Mouse (Mus musculus) gastrocnemius, adult 8-10 months (tissue): Measurements from ENCODE around the gene Gm45623. TPM values are rescaled to one million over a fixed set of nuclear protein-coding genes. Genes with fewer than 3 reads are reported as not detected.

ENCODE experiments used
- DNase-seq, 2 experiments: peaks; one replicate each; pipeline ENCODE4 v3.0.0; 2022; ENCODE audit warnings: low spot score in 2 of 2
- total RNA-seq, 4 experiments: library from RNA; stranded (reverse); gene quantifications; 2 replicates each; pipeline ENCODE4 v1.2.4; 2022

Gm45623 gene
- total RNA-seq = not detected

DNA sequence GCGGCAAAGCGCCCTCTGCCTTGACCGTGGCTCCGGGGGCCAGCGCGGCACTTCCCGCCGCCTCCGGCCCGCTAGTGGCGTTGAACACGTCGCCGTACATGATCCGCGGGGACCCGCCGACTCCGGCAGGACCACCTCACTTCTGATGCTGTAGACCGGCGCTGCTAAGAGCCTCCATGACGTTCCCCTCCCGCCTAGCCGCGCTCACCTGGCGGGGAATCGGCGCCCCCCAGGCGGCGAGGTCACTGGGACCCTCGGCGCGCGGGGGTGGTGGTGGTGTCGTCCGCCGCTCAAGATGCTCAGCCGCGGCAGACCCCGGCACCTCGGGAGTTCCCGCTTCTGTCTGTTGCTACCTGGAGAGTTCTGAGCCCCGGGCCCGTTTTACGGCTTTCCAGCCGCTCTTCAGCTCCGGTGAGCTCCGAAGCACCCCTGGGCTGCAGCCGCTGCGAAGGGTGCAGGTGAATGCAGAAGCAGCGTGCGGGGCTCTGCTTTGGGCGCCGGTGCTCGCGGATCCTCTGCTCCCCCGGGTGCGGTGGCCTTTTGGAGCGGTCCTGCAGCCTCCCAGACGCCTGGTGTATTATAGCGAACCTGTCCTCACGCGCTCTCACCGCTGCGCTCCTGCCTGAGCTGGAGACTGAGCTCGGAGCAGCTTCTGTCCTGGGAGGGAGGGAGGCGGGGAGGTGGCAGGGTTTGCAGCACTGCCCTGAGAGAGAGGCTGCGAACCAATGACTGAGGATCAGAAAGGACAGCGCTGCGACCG is at the start of gene Gm45623:
Gm45623 (minus strand) TSS at position 636 of the 760 bp plus-strand sequence.
- DNase-seq = no peak

DNA sequence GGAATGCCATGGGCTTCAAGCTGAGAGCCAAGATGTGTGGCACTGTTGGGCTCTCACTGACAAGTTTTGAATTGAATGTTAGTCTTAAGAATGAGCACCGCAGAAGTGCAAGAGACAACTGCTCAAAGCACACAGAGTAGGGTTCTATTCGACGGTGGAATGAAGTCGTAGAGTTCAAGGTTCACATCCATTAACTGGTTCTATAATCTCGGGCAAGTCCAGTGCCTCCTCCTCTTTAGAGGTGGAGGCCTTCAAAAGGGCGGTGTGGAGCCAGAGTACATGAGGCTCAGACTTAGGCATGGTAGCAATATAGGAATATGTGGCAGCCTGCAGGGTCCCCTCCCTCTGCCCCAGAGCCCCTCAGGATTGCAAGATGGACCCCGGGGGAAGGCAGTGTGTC is 43.8 kb upstream of the Gm45623 start:
- DNase-seq = no peak

DNA sequence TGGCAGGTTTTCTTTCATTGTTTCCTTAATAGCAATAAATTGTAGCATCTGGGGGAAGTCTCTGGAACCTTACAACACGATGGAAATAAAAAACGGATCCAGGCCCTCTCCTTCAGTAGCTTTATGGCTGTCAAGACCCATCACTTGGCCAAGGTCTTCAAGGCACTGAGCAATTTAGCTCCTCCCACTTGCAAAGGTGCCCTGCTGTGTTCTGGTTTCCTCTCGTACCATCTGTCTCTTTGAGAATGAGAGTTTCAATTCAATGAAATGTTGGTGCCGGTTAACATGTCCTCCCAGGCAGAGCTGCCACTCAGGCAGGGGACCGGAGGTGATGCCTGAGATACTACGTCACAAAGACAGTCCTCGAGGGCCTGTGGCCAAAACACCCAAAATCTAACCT is 41.9 kb upstream of the Gm45623 start:
- no peak for DNase-seq

DNA sequence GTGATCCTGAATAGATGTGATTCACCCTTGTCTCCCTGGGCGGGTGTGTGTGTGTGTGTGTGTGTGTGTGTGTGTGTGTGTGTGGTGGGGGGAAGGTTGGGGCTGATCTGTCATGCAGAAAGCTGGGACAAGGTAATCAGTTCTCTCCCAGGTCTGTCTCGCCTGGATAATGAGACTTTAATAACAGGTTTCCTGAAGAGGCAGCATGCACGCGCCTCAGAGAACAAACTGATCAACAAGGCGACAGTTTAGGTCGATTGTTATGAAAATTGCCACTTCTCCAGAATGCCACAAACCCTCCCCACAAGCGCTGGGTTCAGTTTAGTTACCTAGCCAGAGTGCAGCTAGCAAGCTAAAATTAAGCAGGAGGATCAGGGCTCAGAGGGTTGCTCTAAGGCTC is 40.8 kb upstream of the Gm45623 start:
- DNase-seq = no peak

DNA sequence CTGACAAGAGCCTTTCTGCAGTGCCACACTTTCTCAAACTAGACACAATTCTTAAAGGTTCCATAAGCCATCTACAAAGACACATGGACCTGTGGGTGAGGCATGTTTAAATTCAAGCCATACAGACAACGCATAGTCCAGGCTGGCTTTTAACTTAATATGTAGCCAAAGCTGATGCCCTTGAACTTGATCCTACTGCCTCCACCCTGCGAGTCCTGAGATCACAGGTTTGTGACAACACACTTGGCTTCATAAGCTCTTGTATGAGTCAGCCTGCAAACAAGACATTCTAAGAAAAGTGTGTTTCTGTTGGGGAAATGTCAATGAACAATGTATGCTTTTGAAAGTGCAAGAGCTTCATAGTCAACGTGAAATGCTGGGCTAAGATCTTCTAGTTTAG is 39.2 kb upstream of the Gm45623 start:
- DNase-seq = no peak

DNA sequence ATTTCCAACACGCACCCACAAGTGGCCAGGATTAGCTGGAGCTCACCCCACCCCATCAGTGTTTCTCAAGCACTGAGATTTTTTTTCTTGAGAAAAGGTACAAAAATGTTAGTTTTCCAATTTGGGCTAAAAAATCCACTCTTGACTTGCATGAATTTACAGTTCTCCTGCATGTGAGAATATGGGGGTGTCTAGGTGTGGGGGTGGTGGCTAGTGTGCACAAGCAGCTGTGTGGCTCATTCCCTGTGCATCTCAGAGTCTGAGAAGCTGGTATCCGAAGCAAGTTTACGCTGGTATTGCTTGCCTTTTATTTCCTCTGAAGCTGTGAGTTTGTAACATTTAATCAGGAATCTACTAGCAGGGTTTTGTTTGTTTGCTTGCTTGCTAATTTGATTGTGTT is 37.1 kb upstream of the Gm45623 start:
- no peak for DNase-seq

DNA sequence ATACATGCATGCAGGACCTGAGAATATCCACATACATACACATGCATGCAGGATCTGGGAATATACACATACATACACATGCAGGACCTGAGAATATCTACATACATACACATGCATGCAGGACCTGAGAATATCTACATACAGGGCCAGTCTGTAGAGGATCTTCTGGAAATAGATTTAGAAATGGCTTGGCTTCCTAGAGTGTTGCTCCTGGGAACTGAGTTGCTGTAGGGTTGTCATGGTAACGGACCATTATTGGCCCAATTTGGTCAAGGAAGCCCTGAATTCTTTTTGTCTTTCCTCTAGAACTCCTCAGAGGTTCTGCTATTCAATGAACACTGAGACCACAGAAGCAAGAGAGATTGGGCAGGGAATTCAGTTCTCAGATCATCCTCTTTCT is 29.0 kb upstream of the Gm45623 start:
- no peak for DNase-seq

DNA sequence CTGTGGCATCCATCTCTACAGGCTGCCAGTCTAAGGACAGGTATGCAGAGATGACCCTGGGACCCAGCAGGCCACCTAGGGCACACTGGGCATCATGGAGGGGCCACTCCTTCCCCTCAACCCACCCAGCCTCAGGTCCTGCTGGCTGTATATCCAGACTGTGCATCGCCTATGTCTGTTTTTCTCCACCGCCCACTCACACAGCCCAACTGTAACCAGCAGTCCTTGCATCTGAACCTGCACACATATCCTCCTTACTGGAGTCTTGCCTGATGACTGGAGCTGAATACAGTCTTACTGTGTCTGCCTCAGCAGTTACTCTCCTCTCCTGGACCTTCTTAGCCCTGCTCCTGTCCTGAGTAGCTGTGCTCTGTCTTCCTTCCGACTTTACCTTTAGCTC is 28.1 kb upstream of the Gm45623 start:
- no peak for DNase-seq

DNA sequence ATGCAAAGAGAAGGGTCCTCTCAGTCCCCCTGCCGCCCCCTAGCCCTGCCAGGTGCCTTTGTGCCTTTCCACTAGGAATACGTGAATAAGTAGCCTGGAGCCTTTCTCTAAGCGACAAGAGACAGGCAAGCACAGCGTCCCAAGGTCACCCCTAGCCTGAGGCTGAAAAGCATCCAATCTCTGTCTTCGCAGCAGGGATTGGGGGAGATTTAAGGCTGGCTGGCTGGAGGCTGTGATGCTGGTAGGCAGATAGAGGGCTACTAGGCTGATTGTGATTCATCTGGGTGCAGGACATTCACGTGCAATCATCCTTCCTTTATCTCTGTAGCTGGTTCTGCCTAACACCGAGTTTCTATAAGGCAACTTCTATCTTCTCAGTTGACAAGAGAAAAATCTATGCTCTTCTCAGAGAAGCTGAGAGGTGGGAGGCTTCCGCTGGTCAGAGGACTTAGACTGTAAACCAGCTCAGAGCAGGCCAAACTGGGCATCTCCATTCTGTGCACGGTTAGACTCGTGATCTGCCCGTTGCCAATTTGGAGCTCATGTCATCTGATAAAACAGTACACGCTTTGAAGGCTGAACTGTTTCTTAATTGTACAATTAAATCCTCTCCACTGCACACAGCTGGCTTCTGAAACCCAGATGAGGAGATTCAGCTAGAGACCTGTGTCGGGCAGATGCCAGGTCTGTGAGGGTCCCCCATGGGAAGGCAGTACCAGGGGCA is 27.3 kb upstream of the Gm45623 start:
- no peak for DNase-seq

DNA sequence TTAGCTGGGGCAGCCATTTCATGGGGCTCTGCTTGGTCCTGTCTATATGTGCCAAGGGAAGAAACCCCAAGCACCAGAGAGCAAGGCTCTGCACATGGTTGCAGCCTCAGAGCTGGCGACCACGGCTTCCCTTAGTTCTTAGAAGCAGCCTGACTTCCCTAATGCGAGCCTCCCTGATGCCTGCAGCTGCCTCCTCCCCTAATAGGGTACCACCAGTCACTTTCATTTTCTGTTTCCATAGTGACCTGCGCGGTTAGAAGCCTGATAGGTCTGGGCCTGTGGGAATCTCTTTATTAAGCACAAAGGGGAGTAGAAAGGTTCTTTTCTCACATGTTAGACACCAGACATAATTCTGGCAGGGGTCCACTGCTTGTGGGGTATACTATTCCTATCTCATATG is 20.7 kb upstream of the Gm45623 start:
- no peak for DNase-seq

DNA sequence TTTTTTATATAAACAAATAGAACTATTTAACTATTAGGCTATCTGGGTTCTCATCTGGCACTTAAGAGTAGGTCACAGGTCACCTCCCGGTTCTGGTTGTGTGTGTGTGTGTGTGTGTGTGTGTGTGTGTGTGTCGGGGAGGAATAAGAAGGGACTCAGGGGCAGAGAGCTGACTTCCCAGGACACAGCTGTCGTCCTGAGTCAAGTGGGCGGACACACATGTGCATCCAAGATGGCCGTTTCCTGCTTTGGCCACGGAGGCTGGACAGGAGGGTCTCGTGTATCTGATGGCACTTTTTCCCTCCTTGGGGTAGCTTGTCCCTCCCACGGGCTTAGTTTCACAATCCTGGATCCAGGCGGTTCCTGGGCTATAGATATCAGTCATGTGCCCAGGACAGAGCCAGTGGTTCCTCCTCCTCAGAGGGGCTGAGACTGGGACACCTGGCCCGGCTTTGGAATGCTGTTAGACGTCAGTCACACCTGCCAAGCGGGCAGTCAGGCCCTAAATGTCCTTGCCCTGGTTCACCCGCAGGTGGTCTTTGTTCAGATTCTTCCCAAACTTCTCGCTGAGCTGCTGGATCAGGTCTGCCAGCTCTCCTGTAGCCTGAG is 19.7 kb upstream of the Gm45623 start:
- DNase-seq = no peak

DNA sequence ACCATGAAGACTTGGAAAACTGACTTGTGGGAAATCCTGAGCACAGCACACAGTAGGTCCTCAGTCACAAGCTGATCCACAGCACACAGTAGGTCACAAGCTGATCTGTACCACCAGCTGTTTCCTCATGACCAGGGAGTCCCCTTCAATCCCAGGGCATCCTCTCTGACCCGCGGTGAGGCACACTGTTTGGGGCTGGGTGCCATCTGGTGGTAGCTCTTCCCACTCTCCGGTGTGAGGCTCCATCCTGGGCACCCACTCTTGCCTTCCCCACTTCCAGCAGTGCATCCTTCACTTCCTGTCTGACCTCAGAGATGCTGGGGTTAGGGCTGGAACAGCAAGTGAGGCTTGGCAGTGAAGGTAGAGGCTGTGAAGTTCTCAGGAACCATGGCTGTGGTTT is 19.0 kb upstream of the Gm45623 start:
- no peak for DNase-seq

DNA sequence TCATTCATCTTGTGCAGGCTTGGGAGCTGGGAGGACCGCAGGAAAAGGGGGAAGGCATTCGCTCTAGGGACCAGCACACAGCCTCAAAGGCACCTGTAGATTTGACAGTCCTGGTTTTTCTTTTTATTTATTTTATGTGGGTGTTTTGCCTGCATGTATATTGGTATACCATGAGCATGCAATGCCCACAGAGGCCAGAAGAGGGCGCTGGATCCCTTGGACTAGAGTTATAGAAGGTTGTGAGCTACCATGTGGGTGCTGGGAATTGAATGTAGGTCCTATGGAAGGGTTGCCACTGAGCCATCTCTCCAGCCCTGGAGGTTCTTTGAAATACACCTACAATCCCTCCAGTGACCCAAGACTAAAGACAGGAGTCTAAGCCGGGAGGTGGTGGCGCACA is 17.2 kb upstream of the Gm45623 start:
- DNase-seq = no peak

DNA sequence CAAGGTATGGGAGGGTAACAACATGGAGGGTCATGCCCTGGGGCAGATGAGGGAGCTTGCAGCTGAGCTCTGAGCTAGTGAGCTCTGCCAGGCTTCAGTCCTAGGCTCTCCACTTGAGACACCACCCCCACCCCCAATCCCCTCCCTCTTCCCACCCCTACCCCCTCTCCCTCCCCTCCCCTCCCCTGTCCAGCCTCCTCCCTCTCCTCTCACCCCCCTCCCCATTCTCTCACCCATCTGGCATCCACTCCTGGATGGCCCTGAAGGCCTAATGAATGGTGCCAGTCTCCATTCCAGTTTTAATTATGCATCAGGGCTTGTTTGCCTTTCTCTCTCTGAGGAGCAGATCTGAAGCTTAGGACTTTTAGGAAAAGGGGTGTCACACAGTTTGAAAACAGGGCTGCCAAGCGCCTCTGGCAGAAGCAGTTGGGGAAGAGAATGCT is 16.5 kb upstream of the Gm45623 start:
- no peak for DNase-seq

DNA sequence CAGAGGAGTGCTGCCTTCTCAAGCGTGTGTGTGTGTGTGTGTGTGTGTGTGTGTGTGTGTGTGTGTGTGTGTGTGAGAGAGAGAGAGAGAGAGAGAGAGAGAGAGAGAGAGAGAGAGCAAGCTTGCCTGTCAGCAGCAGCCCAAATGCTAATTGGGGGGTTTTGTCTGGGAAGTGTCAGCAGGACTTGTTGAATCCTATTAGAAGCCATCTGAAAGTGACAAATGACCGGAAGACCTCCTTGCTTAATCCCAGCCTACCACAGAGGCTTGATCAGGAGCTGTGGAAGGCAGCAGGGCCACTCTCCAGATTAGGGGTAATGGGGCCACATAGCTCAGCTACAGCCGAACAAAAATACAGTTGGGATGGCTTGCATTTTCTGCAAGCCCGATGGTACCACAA is 15.8 kb upstream of the Gm45623 start:
- no peak for DNase-seq

DNA sequence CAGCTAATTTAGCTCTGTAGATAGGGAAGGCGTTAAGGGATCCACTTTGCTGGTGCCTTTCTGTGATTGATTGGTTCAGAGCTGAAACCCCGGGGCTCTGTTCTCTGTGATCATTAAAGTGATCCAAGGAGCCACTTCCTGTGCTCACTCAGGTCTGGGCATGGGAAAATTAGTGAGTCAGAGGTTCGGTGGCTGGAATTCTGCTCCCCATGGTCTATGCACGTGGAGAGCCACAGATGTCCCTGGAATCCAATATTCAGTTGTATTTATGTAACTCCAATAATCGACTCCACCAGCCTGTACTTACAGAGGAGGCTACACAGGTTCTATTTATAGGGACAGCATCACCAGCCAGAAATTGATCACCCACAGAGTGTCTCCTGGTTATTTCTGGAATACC is 12.6 kb upstream of the Gm45623 start:
- no peak for DNase-seq

DNA sequence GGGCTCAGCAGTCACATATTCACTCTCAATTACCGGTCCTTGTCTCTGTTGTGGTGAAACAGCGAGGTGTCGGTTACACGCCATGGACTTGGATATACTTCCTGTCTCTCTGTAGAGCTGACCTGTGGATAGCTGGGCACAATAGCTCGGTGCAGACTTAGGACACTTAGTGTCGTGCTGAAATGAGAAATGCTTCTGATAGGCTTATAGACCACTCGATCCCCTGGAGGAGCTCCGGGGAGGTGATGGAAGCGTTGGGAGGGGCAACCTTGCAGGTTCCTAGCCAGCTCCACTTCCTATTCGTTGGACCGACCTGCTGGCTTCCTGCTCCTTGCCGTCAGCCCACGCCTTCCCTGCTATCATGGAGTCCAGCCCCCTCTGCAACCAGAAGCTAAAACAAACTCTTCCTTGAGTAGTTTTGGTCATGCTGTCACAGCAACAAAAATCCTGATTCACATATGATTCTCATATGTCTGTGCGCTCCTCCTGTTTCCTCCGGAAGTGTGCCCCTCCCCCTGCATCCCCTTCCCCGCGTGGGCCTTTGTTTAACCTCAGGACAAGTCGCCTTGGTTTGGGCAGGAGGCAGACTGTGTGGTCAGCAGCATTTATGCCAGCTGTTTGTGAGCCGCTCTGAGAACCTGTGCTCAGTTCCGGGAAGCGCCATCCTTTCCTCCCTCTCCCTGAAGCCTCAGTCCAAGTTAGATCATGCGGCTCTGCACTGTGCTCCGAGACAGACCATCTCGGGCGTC is 11.8 kb upstream of the Gm45623 start:
- no peak for DNase-seq

DNA sequence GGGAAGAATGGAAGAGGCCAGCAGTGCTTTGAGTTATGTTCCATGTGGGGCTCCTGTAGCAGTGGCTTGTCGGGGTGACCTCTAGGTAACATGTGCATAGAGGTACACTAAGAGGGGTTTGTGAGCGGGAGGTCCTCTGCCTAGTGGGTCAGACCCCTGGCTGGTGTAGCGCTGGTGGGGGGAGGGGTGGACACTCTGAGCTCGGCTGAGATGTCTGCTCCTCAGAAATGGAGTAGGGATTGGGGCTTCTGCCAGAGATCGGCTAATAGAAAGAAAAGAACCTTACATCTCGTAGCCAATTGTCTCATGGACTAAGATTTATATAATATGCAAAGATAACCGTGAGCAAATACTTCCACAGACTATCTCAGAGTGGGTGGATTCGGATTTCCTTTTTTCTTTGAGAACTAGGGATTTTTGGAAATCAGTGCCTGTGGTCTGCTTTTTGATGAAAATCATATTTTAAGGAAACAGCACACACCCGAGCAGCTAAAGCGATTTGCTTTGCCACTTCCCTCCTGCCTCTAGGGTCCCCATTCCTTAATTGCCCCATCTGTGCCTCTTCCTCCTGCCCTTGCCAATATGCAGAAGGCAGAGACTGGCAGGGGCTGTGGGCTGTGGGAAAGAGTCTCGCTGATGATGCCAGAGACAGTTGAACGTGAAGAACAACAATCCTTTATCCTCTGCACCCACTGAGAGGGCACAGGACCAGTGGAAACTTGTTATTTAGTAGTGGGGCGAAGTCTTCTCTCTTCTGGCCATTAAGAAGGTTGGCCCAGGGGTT is 9.0 kb upstream of the Gm45623 start:
- DNase-seq = no peak

DNA sequence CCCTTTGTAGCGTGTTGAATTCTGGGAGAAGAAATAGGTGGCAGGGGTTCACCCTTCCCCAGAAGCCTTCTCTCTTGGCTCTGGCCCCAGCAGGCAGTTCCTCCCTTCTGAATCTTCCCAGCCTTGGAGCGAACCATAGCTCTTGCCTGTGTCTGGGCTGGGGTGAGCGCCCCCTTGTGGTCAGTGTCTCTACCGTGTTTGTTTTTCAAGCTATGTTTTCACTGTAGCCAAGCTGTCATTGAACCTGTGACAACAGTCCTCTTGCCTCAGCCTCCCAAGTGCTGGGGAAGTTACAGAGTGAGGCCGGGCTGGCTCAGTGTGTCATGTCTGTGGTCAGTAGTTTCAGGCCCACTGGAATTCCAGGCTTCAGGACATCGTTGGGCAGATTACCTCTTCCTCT is 4.9 kb upstream of the Gm45623 start:
- DNase-seq = peak; percentile 63 to 65

DNA sequence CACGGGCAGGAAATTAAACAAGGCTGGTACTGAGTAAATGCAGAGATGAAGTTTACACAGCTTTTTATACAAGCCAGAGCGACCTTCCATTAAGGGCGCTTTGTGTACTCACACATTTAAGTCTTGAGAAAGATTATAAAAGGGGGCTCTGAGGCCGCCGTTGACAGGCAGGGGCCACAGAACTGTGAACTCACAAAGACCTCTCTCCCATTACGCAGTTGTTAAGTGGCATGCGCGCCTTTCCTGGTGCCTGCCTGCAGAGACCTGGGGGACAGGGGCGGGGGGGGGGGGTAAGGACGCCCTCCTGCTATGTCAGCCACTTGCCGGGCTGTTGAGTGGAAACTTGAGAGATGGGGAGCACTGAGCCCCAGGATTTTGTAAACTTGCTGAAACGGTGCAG is 3.6 kb upstream of the Gm45623 start:
- no peak for DNase-seq

DNA sequence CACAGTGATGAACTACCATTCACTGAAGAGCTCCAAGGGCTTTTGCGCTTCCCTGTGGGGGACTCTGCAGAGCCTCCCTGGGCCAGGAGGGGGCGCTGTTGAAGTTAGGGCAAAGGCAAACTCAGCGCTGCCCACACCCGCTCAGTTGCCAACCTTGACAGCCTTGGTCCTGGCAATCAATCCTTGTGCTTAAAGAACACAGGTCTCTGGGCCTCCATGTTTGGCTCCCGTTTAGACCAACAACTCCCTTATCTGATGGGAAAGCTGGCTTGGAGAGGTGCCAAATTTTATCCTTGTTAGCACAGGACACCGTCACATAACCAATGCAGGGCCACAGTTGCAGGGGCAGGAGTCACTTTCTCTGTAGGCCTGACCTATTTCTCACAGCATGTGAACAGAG is 2.2 kb upstream of the Gm45623 start:
- no peak for DNase-seq
